Mouse (Mus musculus) c-Kit-positive CD71-positive TER-119-negative erythroid progenitor cells, embryonic 14.5 days (primary cell): Measurements from ENCODE around the gene Cox6a1.
A peak's percentile ranks its signal among the peaks of the same experiment; 100 is the strongest.
"Not testable (repeated sequence)": the region's sequence is repeated elsewhere in the genome, so short reads cannot be mapped to it uniquely, and the experiment has no call there.

ENCODE experiments used
- DNase-seq: peaks from one replicate; pipeline ENCODE4 v3.0.0-alpha.2; 2013; ENCODE audit warnings: low read depth

The Cox6a1 gene

DNA sequence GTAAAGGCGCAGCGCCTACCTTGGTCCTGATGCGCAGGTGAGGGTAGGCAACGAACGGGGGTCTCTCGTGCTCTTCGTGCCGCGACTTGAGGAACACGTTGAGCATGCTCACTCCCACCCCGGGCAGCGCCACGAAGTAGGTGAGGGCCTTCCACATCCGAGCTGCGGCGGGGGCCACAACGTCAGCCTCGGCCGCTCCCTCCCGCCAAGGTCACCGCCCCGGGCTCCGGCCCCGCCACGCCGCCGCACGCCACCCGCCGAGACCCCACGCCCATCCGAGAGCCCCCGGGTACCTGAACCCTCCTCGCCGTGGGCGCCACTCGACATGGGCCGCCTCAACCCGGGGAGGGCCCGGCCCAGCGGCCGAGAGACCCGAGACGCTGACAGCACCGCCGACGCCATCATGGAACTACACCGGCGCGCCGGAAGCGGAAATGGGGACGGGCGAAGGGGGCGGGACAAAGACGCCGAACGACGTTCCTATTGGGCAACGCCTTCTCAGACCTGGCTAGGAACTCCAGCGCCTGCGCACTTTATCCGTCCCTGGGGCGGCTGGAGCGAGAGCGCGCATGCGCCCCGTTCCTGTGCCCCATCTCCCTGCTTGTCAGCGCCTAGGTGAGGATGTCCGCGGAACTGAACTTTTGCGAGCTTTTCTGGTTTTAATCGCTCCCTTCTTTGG, at the start of gene Cox6a1:
Cox6a1 (minus strand) TSS at position 436 of the 679 bp plus-strand sequence.
- DNase-seq = peak; percentile 97

DNA sequence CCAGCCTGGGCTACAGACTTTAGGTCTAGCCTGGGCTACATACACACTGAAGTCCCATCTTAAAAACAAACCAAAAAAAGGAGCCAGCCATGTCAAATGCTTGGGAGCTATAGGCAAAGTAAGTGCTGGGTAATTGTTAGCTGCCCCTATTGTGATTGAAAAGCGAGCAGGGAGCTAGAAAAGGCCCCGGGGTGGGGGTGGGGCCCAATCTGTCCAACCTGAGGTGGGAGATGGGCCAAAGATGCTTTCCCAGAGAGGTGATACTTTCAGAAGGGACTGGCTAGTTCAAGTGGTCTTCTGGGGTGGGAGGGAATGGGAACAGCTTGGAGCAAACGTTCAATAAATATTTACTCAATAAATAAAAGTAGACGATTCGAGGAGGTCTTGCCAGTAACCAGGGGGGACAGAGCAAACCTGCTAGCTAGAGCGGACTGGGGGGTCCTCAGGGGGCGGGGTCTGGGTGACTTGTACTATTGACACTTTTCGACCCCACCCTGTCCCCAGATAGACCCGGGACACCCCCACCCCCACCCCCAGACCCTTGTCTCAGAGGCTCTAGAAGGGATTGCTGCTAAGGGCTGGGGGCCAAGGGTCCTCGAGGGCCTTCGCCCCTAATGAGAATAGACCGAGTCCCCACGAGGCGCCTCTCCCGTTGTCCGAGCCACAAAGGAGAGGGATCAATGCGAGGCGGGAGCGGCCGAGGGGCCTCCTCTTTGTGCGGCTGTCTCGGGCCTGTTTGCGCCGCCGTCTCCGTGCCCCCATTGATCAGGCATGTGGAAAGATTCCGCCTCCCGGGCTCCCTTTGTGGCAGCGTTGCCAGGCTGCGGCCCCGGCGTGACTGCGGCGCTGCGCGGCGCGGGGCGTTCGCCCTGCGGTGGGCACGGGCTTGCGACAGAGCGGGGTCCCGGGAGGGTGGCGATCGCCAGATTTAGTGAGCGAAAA, 49.3 kb upstream of the Cox6a1 start:
- no peak for DNase-seq

DNA sequence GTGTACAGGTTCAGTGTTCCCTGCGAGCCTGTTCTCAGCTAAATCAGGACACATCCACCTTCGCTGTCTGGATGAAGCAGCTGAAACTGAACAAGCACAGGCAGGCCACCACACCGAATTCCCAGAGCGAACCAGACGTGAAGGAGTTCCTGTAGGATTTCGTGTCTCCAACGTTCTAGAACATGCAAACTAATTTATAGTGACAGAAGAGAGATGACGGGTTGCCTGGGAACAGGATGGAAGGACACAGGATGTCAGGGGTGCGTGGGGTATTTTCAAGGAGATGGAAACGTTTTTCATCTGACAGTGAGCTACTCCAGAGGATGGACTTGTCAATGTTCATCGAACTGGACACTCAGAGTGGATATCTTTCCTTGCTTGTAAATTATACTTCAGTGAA, 47.9 kb upstream of the Cox6a1 start:
- DNase-seq = no peak

GRCm38 (mm10) chr5:115394836-115395235, 46.1 kb upstream of the Cox6a1 start:
- DNase-seq = no peak

DNA sequence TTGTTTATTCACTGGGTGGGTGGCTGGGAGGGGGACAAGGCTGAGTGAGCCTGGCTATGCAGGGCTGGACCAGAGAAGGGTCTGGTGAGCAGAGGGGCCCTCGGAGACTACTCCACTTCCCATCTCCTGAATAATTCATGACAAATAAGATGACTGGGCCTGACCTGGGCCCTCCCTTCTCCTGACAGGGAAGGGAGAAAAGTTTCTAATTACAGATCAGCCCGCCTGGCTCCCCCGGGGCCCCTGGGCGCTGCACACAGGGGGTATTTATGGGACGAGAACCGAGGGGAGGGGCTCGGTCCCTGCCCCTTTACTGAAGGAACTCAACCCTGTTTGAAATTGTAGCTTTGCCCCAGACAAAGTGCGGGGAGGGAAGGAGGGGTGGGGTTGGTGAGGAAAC, 45.4 kb upstream of the Cox6a1 start:
- no peak for DNase-seq

DNA sequence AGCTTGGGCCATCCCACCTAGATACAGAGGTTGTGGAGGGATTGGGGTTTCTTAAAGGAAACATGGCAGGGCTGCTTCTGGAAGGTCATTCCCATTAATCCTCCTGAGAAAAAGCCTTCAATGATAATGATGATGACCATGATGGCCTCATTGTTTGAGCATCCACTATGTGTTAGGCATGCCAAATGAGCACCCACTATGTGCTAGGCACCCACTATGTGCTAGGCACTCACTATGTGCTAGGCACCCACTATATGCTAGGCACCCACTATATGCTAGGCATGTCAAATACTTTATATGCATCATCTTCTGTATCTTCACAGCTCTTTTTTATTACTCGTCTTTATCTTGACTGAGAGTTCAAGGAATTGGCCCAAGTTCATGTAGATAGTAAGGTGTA, 44.2 kb upstream of the Cox6a1 start:
- no peak for DNase-seq

GRCm38 (mm10) chr5:115391935-115392334, 43.2 kb upstream of the Cox6a1 start:
- no peak for DNase-seq

DNA sequence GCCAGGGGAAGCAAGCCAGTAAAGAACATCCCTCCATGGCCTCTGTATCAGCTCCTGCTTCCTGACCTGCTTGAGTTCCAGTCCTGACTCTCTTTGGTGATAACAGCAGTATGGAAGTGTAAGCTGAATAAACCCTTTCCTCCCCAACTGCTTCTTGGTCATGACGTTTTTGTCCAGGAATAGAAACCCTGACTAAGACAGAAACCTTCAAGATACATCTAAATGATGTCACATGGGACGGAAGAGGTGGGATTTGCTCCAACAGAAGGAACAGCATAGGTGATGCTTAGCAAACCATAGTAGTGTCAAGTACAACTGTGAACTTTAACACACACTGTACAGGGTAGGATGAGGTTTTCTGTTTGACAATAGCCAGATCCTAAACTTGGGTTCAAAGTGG, 30.1 kb upstream of the Cox6a1 start:
- DNase-seq = not testable (repeated sequence)

- DNase-seq = no peak
These were observed 26.7 kb upstream of the Cox6a1 start for GRCm38 (mm10) chr5:115375436-115375835.

DNA sequence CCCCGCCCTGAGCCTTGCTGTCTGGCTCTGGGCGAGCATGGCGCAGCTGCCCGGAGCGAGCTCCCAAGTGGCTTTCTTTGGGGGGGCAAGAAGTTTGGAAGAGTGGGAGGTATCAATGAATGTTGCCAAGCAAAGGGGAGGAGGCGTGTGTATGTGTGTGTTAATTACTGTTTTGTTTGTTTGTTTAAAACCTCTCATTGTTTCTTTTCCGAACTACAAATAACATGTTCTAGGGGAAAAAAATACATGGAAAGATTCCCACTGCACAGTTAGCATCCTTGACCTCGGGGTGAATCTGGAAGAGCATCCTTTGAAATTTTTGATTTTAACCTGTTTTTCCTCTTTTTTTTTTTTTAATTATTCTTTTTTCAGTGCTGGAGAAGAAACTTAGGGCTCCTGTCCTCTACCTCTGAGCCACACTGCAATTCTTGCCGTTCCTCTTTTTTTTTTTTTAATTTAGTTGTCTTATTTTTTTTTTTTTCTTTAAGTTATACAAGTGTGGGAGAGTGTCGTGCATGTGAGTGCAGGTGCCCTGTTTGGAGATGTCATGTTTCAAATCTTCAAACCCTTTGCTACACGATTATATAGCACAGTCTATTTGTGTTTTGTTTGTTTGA, 25.5 kb upstream of the Cox6a1 start:
- DNase-seq = no peak

GRCm38 (mm10) chr5:115373441-115374203, 24.8 kb upstream of the Cox6a1 start:
- DNase-seq = no peak

DNA sequence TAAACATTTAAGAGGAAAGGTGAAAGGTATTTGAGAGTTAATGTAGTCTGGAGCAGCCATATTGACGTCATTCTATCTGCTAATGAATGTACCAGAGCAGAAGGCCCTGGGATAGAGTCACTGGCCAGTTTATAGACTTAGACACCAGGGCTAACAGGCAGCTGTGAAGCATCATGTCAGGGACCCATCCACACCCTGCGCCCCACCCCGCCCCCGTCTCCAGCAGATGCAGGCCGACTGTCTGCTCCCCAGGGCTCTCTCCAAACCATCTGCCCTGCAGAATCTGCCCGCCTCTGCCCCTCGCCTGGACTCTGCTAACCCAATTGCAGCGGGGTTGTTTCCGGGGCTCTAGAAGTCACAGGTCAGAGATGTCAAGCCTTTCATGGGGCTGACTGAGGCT, 23.0 kb upstream of the Cox6a1 start:
- DNase-seq = no peak

DNA sequence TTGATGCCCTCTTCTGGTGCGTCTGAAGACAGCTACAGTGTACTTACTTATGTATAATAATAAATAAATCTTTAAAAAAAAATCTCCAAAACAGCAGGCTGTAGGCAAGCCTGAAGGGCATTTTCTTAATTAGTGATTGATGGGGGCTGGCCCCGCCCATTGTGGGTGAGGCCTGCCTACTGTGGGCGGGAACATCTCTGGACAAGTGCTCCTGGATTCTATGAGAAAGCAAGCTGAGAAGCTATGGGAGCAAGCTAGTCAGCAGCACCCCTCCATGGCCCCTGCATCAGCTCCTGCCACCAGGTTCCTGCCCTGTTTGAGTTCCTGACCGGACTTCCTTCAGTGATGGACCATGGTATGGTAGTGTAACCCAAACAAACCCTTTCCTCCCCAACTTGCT, 16.0 kb upstream of the Cox6a1 start:
- DNase-seq = no peak

GRCm38 (mm10) chr5:115362819-115363714, 14.3 kb upstream of the Cox6a1 start:
- no peak for DNase-seq

GRCm38 (mm10) chr5:115362216-115362615, 13.4 kb upstream of the Cox6a1 start:
- DNase-seq = no peak

- no peak for DNase-seq
These were observed 11.1 kb upstream of the Cox6a1 start for GRCm38 (mm10) chr5:115359851-115360372.

GRCm38 (mm10) chr5:115359438-115359837, 10.7 kb upstream of the Cox6a1 start:
- DNase-seq = no peak

GRCm38 (mm10) chr5:115358872-115359271, 10.1 kb upstream of the Cox6a1 start:
- no peak for DNase-seq

- no peak for DNase-seq
These were observed 6.3 kb upstream of the Cox6a1 start for GRCm38 (mm10) chr5:115355070-115355469.

DNA sequence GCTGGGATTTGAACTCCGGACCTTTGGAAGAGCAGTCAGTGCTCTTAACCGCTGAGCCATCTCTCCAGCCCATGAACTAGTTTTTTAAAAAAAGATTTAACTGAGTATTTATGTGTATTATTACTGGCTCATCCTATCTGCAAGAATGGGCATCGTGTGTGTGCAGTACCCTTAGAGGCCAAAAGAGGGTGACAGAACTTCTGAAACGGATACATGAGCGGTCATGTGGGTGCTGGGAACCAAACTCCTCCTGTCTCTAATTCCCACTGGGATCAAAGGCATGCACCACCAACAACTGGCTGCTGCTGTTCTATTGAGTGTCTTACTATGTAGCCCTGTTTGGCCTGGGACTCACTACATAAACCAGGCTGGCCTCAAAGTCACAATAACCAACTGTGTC, 2.6 kb upstream of the Cox6a1 start:
- no peak for DNase-seq

DNA sequence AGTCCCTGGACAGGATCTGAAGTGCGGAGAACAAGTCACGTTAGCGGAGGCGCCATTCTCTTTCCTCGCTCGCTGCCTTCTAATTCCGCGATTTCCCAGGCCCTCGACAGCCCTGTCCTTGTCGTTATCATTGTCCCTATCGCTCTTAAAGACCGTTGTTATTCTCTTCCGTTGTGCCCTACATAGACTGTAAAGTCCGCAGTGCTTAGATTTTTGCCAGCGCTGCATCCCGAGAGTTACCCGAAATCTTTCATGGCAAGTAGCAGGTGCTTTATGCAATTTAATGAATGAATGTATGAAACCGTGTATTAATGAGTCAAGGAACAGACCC, 409 bp upstream of the Cox6a1 start:
- no peak for DNase-seq
